Mouse (Mus musculus) frontal cortex, postnatal 14 days (tissue): ENCODE measurements around the gene Mtfp1.
"Not testable (repeated sequence)": the region's sequence is repeated elsewhere in the genome, so short reads cannot be mapped to it uniquely, and the experiment has no call there.

Experiments
- DNase-seq, 2 experiments: peaks; one replicate each; pipeline ENCODE4 v3.0.0; 2022; ENCODE audit warnings: low spot score in 2 of 2

Gene Mtfp1

DNA sequence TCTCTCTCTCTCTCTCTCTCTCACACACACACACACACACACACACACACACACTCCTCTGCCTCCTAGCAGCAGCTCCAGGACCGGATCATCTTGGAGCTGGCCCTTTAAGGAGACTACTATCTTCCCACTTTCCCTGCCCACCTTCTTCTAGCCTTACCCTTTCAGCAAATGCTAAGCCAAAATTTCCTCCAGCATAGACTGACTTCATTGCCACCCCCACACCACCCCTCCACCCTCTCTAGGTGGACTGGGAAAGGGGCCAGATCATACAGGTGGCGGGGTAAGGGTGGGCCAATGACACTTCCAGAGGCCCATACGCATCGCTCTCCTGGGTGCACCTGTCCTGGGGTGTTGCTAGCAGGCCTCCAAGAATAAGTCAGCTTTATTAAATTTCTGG, 20.2 kb upstream of the Mtfp1 start:
- DNase-seq, result no peak

DNA sequence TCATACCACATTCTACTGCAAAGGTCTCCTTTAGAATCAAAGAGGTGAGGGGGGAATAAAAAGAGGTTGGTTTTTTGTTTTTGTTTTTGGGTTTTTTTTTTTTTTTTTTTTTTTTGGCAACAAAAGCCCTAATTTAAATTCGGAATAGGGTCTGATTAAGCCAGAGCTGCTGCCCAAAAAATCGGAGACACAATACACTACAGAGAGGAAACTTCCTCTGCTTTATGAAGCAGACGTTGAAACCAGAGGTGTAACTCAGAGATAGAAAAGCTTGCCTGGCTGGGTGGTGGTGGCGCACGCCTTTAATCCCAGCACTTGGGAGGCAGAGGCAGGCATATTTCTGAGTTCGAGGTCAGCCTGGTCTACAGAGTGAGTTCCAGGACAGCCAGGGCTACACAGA, 19.3 kb upstream of the Mtfp1 start:
- not testable (repeated sequence) for DNase-seq

DNA sequence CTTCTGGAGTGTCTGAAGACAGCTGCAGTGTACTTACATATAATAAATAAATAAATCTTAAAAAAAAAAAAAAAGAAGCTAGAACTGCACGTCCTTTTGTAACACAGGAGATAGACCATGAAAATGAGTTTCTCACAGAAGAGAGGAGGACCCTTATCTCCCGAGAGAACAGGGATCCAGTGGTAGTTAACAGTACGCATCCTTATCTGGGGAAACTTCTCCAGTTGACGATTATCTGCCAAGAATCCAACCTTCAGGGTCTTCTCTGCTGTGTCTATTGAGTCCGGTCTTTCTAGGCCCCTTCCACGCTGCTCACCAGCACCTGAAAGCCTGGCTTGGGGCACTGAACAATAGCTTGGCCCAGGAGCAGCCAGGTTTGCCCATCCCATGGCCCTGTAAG, 18.7 kb upstream of the Mtfp1 start:
- no peak for DNase-seq

DNA sequence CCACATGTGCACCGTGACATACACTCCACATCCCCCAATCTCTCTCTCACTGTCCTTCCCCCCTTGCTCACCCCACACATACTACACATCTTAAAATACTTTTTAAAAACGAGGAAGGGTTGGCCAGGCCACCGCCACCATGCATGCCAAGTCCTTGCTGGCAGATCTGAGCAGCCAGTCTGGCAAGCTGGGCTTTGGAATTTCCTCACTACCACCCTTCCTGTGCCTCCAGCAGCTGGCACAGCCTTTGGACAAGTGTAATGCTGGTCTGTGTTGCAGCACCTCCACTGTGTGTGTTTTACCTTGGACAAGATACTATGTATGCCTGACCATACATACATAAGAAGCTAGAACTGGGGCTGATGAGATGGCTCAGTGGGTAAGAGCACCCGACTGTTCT, 18.3 kb upstream of the Mtfp1 start:
- no peak for DNase-seq

DNA sequence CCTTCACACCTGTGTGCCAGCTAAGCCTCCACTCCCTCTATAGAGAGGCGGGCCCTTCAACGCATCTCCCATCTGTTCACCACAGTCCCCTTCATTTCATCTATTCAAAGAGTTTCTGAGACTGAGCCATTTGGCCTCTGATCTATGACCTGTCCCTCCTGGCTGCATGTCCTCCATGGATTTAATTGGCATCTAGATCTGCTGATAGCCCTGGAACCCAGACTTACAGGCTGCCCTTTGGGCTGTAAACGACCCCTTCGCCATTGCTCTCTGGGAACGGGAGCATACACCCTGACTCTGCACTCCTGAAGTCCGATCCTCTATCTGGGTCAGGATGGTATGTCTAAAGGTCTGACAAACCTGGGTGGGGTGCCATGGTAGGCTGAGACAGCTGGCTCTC, 17.6 kb upstream of the Mtfp1 start:
- no peak for DNase-seq

DNA sequence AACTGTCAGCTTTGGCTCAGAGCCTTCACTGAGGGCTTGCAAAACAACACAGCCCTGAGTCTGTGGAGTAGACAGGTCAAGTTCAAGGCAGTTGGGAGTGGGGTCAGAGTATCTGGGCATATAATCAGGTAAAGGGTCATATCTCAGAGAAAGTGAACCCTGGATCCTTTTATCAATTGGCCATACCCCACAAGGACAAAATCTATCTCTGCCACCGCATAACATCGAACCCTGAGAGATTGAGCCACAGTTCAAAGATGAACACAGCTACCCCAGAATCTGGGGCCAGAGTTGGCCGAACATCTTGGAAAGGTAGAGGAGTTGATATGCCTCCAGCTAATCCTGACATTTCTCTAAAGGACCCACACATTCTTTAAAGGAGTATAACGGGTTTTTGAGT, 16.8 kb upstream of the Mtfp1 start:
- DNase-seq, result no peak

DNA sequence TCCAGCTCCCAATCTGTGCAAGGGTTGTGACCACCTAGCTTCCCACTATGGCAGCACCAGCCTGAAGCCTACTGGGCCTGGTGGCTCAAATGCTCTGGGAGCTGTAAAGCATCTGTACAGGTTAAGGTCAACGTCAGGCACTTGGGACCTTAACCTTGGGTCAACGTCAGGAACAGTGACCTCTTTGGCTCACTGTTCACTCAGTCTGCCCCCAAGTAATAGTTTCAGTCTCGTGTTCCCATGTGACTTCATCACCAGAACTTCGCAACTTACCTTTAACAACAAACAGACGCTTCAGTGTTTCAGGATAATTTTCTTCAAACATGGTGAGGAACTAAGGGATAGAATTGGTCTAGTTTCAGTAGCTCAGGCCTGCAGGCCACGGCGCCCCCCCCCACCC, 13.4 kb upstream of the Mtfp1 start:
- no peak for DNase-seq

DNA sequence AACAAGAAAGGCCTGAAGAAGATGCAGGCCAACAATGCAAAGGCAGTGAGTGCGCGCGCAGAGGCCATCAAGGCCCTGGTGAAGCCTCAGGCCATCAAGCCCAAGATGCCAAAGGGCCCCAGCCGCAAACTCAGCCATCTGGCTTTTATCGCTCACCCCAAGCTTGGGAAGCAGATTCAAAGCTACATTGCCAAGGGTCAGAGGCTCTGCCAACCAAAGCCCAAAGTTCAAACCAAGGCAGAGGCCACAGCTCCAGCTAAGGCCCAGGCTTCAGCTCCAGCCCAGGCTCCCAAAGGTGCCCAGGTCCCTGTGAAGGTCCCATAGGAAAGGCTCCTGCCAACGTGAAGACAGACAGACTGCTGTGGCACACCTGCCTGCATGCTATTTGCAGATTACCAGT, 12.7 kb upstream of the Mtfp1 start:
- not testable (repeated sequence) for DNase-seq

DNA sequence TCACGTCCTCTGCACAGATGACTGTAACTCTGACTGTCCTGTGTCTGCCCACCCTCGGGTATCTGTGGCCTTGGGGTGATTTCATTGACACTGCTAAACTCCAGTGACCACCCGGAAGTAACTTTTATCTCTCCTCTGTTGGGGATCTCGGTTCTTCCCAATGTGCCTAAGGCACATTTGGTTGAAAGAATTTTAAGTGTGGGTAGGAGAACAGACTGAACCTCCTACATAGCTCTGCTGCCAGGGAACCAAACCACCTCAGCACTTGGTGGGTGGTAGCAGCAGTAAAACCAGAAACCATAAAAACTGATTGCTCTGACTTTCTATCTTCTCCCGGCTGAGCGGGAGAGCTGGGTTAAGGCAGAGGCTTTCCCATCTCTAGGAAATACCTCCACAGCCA, 10.2 kb upstream of the Mtfp1 start:
- no peak for DNase-seq

DNA sequence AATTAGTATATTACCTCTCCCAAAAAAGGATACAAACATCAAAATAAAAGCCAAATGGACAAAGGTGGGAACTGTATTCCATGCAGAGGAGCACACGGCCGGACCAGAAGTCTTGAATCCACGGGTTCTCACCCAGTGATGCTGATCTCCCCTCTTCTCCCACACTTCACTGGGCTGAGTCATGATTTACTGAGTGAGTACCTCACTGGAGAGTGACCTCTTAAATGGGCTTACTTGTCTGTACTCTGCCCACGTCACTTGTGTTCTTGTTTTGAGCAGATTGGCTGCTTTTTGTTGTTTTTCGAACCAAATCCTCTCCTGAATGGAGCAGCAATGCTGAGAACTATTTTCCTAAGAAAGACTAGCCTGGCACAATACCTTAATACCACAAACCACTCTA, 9.7 kb upstream of the Mtfp1 start:
- no peak for DNase-seq

DNA sequence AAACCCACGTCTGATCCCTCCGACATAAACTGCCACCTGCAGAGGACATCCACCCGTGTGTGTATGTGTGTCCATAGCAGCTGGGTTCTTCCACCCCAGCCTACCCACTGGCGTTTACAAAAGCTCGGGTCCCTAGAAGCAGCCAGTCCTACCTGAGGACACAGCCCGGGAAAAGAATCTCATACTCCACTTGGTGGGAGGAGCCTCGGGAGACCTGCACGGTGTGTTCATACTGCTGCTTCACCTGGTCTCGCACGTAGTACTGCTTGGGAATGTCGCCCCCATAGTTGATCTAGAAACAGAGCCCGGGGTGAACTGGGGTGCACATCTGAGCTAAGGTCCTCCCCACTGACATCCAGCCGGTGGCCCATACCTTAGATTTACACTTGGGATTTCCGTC, 8.3 kb upstream of the Mtfp1 start:
- no peak for DNase-seq

DNA sequence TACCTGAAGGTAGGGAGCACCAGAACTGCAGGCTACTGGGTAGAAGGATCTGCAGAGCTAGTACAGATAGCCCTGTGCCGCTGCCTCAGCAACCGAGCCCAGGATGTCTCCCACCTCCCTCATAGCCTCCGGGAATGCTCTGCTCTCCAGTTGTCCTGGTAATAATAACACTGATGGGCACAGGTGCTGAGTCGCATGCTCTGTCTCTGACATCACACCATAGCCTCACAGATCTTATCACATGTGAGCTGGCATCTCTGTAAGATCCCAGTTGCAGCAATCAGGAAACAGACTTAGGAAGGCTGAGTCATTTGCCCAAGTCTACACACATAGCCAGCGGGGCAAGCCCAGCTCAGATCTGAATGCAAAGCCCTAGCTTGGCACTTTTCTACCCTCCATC, 6.6 kb upstream of the Mtfp1 start:
- no peak for DNase-seq

DNA sequence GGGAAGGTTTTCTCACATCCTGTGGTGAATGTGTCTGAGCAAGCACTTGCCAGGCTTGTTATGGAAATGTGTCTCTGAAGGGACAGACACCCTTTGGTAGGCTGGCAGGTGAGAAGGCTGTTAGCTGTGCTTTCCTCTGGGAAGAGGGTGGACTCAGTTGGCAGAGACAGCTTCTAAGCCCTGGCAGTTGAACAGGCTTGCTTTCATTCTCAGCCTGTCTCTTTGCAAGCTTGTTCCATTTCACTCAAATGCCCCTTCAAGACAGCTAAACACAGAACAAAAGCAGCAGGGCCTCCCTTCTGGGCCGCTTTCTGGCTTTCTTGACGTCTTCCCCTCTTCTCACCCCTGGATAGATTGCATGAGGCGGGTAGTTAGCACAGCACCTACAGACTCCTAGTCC, 4.2 kb upstream of the Mtfp1 start:
- no peak for DNase-seq

DNA sequence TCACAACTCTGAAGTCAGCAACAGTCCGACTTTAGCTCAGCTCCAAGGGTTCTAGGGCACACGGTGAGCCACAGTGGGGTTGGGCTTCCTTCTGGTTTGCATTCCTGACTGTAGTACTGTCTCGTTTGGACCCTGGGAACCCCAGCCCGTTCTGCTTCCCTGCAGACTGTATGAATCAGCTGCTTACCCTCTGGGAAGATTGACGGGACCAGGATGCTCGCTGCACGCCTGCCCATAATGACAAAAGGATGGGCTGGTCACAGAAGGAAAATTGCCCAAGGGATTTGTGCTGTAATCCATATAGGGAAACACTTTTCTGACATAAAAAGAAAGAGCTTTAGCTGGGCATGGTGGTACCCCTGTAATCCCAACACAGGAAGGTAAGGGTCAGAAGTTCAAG, 3.6 kb upstream of the Mtfp1 start:
- DNase-seq, result no peak

DNA sequence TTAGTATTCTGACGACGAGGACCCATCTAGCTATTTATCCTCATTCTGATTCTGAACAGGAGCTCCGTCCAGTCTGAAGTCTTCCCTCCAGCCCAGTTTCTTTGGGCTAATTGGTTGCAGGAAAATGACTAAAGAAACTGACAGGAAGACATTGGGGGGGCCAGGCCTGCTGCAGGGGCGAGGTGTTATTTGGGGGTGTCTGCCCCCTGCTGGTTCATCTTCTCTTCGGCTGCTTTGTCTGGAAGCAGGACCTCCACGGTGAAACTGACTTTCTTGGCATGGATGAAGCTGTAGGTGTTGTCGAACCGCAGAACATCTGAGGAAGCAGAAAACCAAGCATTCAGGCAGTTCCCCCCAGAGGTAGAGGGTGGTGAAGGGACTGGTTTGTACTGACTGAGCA, 2.9 kb upstream of the Mtfp1 start:
- no peak for DNase-seq

DNA sequence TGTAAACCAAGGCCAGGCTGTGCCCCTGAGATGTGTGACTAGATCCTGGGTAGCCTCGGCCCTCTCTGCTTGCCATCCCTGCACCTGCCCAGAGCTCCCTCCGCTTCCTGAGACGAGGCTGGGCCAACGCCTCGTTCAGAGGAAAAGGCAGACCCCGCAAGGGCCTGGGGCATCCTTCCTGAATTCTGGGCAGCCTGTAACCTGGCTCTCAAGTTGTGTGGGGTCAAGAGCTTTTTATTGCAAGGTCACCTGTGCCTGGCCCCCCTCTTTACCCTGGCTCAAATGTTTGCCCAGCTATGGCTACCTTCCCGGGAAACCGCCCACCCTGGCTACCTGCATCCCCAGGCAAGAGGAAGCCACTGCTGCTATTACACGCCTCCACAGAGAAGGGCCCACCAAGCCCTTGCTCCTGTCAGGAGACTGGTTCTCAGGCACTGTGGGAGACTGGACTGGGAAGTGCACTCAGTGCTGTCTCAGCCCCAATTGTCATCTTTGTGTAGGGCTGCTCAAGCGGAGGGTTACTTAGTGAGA, 1.9 kb upstream of the Mtfp1 start:
- DNase-seq, result no peak

DNA sequence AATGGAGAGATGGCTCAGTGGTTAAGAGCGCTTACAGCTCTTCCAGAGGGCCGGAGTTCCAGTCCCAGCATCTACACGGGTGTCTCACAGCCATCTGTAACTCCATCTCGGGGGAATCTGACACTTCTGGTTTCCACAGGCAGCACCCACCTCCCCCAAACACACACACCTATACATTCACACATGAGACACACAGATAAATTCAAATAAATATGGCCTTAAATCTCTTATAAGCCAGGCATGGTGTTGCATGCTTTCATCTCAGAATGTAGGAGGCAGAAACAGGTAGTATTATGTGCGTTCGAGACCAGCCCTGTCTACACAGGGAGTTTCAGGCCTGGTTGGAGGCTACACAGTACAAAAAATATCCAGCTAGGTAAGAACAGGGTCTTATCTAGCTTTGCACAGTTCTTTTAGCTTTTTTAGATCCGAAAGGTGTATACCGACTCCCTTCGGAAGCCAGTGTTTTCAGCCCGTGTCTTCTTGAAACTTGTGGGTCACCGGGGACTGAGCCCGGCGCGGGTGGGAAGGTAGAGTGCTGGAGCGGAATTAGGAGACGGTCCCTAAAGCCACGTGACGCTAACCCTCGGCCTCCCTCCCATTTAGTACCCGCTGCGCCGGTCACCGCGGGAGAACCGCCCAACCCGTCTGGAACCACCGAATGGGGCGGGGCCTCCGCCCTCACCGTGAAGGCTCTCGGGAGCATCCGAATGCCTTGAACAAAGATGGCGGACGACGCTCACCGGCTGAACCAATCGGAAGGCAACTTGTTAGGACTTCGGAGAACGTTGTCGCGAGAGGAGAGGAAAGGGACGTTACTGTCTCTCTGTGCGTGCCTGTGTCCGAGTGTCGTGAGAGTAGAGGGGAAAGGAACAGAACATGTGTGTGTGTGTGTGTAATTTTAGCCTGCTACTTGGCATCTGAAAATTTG, 1.1 kb upstream of the Mtfp1 start:
- peak; percentile 97 for DNase-seq

DNA sequence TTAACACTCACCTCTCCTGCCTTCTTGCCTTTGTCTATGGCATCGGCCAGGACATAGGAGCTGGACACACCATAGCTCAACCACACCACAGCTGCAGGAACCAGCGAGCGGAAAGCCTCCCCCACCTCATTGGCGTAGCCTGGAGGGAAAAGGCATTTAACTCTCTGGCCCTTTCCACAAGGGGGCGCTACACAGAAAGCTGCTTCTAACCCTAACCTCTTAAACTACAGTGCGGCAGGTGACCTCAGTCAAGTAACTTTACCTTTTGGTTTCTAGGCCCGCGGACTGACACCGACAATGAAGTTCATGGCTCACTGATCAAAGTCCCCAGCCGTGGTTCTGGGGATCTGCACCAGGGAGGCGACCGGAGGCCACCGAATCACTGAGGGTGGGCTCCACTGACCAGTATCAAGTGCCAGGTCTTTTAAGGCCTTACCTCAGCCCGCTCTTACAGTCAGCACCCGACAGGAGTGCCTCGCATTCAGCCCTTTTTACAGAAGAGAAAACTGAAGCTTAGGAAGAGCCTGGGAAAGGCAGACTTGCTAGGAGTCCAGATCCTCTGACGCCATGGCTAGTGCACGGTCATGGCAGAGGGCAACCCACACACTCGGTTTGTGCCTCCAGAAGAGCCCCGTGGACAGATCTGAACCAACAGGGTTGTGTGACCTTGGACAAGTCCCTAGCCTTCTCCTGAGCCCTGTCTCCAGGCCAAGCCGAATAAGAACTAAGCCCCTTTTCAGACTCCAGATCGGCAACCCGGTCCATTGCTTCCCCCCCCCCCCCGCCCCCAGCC, 671 bp downstream of the Mtfp1 start:
- DNase-seq, result peak in 1 of 2 experiments; percentile 62

DNA sequence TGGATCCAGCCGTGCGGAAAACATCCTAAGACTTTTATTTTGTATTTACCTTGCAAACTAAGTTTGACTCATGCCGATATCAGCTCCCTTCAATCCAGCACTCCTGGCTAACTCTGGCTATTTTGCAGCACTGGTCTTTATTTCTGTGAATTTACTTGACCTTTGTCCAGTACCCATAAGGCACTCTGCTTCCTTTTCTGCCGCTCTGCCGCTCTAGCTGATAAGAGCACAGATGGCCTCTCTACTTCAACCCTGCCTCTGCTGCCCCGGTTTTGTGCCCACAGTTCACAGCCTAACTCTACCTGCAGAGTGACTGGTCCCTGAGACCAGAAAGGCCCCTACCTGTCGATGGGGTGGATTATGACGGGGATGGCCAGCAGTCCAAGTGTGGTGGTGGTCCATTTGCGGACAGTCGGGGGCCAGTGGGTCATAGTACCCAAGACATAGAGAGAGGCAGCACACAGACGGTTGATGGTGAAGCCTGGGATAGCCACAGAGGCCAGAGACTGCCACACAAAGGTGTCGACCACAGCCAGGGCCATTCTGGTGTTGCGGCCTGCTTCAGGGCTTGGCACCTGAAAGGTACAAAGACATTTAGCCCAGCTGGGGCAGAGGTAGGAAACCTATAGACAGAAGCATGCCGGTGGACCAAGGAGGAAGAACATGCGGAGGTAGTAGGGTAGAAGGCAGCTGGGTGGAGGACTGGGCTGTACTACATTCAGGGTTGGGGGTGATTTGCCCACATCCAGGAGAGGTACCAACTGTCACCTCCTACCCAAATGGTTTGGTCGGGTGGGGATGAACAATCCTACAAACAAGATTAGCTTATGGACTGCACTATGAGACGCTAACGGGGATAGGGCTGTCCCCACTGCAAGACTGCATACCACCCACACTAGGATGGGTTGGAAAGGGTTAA, 1.5 kb downstream of the Mtfp1 start:
- DNase-seq, result no peak

DNA sequence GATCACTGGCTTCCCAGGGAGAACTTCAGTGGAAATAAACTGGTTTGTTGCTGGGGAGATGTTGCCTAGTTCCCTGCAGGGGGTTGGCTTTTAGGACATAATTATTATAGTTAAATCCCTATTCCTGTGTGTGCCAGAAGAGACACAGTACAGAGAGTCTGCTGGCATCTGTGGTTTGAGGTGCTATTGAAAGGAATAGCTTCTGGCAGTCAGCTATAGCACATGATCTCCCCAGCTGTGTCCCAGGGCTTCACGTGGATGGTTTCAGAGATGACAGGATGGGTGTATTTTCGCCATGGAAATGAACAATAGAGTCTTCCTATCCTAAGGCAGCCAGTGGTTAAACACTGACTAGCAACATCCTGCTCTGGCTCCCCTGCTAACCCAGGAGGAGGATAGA, 8.0 kb downstream of the Mtfp1 start:
- DNase-seq, result no peak

DNA sequence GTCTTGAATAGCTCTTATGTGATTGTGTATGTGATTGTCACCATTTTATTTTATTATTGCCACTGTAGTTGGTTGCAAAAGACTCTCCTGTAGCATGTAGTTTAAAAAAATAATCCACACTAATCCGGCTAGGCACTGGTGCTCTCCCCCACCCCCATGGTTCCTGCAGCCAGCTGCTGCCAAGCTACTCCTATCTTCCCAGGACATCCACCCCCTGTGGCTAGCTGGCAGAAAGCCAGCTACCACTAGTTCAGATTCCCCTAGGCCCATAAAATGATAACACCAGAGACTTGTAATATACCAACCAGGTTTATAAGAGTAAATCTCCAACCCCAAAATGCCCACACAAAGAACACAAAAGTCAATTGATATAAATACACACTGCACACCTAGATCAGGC, 9.0 kb downstream of the Mtfp1 start:
- DNase-seq, result no peak
